Mouse (Mus musculus) G1E (cell line): ENCODE measurements at regions not wholly inside any gene's neighbourhood (a gene's known extent, or its start where the extent isn't known, plus 50 kb on each side); places are given as distances from the start of the nearest gene placed in this dataset.

Source experiments
- CTCF ChIP-seq: IDR thresholded peaks from 2 replicates; pipeline ENCODE4 v1.5.1; 2012; ENCODE audit warnings: low read depth, low read length, inconsistent platforms, mixed read lengths
- GATA1 ChIP-seq: IDR thresholded peaks from 2 replicates; pipeline ENCODE4 v1.6.1; 2012; ENCODE audit warnings: borderline replicate concordance, low read length, inconsistent platforms, mixed read lengths
- GATA2 ChIP-seq: IDR thresholded peaks from 2 replicates; pipeline ENCODE4 v1.6.1; 2012; ENCODE audit warnings: low read depth, low read length, inconsistent platforms, borderline replicate concordance
- POLR2AphosphoS5 ChIP-seq: IDR thresholded peaks from 2 replicates; pipeline ENCODE4 v1.6.1; 2012; ENCODE audit warnings: low read depth, low read length, inconsistent platforms; ENCODE audit not compliant: insufficient replicate concordance
- TAL1 ChIP-seq: conservative IDR thresholded peaks from 2 replicates; pipeline ENCODE4 v1.6.1; 2012; ENCODE audit warnings: low read depth, low read length, inconsistent platforms, mixed read lengths

DNA sequence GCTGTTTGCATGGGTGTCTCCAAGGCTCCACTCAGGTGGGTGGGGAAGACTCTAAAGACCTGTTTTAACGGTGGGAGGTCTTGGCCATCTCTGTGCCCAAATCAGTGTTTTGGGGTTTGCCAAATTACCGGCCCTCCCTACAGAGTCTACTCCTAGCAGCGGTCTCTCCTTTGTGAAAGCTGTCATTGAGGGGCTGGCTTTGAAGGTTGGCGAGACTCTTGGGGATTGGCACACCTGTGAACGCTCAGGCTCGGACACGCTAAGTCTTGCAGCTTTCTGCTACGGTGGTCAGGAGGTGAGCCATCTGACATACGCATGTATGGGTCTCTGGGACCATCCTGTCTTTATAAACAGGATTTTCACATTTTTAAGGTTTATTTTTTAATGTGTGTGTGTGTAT is 76.1 kb upstream of the Irf2bp2 start:
- no peak for TF ChIP-seq CTCF
- no peak for TF ChIP-seq TAL1
- TF ChIP-seq GATA1, result no peak
- TF ChIP-seq GATA2, result no peak
- no peak for TF ChIP-seq POLR2AphosphoS5
